Mouse (Mus musculus) testis, adult 2 months (tissue): ENCODE measurements at regions not wholly inside any gene's neighbourhood (a gene's known extent, or its start where the extent isn't known, plus 50 kb on each side); places are given as distances from the start of the nearest gene placed in this dataset.

ENCODE experiments used
- CTCF ChIP-seq: fragments of 200-500 bp; IDR thresholded peaks from 2 replicates; pipeline ENCODE4 v1.5.1; 2012; ENCODE audit warnings: low read depth, mild to moderate bottlenecking, inconsistent platforms, low read length, moderate library complexity; ENCODE audit not compliant: control insufficient read depth, insufficient read depth, insufficient replicate concordance
- POLR2A ChIP-seq: fragments of 200-500 bp; IDR thresholded peaks from 2 replicates; pipeline ENCODE4 v1.6.1; 2012; ENCODE audit warnings: low read depth, mild to moderate bottlenecking, inconsistent platforms, low read length, moderate library complexity; ENCODE audit not compliant: control insufficient read depth

DNA sequence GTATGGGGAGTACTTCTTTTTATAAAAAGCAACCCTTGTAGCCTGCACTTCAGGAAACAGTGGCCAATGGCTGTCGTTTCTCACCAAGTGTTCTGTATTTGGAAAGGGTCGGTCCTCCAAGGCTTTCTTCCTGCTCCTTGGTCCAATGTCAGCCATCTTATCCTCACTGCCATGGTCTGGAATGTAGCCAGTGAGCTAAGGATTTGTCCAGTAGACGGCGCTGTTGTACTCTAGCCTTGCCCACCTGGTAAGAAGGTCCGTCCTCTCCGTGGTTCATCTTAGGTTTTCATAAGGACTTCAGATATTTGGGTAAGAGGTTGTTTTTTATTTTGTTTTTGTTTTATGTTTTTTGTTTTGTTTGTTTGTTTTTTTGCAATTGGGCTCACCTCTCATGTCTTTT lies 72.8 kb upstream of the Slc25a13 start:
- no peak for TF ChIP-seq POLR2A
- TF ChIP-seq CTCF = peak; percentile 83; the same call in 1 of the 2 replicates
